Mouse (Mus musculus): Measurements from ENCODE around the gene Tmcc3. TPM values are rescaled to one million over a fixed set of nuclear protein-coding genes. Genes with fewer than 3 reads are reported as not detected.
A peak's percentile ranks its signal among the peaks of the same experiment; 100 is the strongest.

Gene Tmcc3
- polyA plus RNA-seq, 1 experiment from 2014 or later: 8.0 TPM

DNA sequence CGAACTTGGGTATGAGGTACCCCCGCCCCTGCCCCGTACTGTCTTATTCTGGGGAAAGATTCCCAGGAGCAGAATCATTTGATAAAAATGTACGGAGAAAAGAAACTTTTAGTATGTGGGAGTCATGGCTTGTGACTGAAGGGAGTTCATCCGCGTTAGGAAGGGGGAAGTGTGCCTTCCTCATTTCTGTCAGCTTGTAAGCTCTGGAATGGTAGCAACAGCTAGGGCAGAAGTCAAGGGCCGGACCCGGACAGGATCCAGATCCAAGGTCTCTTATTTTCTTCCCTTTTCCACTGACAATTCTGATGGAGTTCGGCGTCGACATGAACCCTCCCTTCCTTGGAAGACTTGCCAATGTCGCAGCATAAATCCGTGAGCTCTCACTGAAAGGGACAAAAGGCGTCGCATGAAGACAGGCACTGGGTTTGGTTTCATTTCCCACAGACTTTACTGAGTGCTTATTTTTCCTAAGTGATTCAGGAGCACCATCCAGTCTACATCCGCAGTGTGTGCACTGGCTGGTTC, 193.6 kb downstream of the Tmcc3 start:
- no peak for ATAC-seq (replicated peaks; ENCODE audit: insufficient number of reproducible peaks, insufficient read depth, low FRiP score, low read depth)
- no peaks in the 10 kb centered on the region for H3K27me3 ChIP-seq
- no peak overlapping the region for H3K27ac ChIP-seq
- H3K9ac ChIP-seq: no peak overlapping the region
- H3K36me3 ChIP-seq: no peaks in the 10 kb centered on the region
- no peak overlapping the region for H3K4me3 ChIP-seq
- H3K4me1 ChIP-seq (replicated peaks): peaks cover 5% of the 10 kb centered on the region; the same call in 1 of the 2 replicates
- 61% methylated on average over 16 of the region's 16 CpGs for WGBS
- H3K4me2 ChIP-seq: no peak overlapping the region; the same call in 1 of the 2 replicates
- H3K9me3 ChIP-seq (replicated peaks): no peaks in the 10 kb centered on the region

DNA sequence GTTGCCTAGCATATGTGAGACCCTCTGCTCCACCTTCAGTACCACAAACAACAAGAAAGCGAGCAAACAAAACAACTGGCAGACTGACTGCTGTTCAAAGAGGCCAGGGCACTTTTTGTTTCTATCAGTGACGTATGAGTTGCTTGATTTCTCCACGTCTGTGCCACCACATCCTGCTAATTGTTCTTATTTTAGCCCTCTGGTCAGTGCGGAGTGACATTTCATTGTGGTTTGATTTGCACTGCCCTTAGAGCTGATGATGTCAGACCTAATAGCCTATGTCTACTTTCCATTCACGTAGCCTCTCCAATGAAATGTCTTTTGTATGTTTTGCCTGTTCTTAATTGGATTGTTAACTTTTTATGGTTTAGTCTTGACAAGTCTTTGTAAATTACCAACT, 197.1 kb downstream of the Tmcc3 start:
- H3K27ac ChIP-seq: no peak overlapping the region
- no peak for ATAC-seq (replicated peaks; ENCODE audit: insufficient number of reproducible peaks, insufficient read depth, low FRiP score, low read depth)
- no peak overlapping the region for H3K4me2 ChIP-seq
- H3K9ac ChIP-seq: no peak overlapping the region
- peaks cover 1% of the 10 kb centered on the region; the same call in 1 of the 2 replicates for H3K4me1 ChIP-seq (replicated peaks)
- H3K4me3 ChIP-seq: no peak overlapping the region
- 48% methylated on average over 5 of the region's 5 CpGs for WGBS
- H3K27me3 ChIP-seq: no peaks in the 10 kb centered on the region; the same call in 1 of the 2 replicates
- H3K9me3 ChIP-seq (replicated peaks): no peaks in the 10 kb centered on the region
- no peaks in the 10 kb centered on the region for H3K36me3 ChIP-seq

DNA sequence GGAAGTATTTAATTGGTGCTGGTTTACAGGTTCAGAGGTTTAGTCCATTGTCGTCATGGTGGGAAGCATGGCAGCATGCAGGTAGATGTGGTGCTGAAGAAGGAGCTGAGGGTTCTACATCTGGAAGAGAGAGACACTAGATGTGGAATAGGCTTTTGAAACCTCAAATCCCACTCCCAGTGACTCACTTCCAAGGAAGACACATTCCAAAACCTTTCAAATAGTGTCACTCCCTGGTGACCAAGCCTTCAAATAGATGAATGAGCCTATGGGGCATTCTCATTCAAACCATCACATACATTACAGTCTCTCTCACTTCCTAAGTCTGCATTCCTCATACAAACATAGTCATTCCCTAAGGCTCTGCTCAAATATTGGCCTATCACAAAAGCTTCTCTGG, 201.0 kb downstream of the Tmcc3 start:
- Histone ChIP-seq H3K27ac (no peak overlapping the region), H3K9me3 (replicated peaks) (no peaks in the 10 kb centered on the region), H3K4me3 (no peak overlapping the region), H3K9ac (no peak overlapping the region), H3K4me1 (replicated peaks) (peaks cover 23% of the 10 kb centered on the region), H3K36me3 (no peaks in the 10 kb centered on the region), H3K4me2 (no peak overlapping the region), H3K27me3 (no peaks in the 10 kb centered on the region; the same call in 1 of the 2 replicates)
- 95% methylated on average over 1 of the region's 1 CpGs for WGBS
- no peak for ATAC-seq (replicated peaks; ENCODE audit: insufficient number of reproducible peaks, insufficient read depth, low FRiP score, low read depth)

DNA sequence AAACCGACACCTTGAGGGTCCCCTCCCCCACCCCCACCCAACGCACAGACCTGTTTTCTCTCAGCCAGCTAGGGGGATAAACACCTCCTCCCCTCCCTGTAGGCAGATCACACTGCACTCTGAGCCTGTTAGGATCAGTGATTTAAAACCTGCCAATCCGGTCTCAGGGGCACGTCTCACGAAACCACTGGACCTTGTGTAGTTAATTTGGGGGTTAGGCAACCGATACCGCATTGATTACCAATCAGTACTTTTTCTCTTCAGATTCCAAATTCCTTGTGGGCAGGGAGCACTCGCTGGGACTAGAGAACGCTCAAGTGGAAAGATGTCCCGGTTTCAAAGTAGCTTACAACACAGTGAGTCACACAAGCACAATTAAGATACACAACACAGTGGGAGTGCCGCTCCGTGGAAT, 202.3 kb downstream of the Tmcc3 start:
- Histone ChIP-seq H3K27ac (no peak overlapping the region; the same call in 1 of the 2 replicates), H3K27me3 (no peaks in the 10 kb centered on the region; the same call in 1 of the 2 replicates), H3K9me3 (replicated peaks) (no peaks in the 10 kb centered on the region), H3K9ac (peak overlapping the region; percentile 80), H3K4me3 (peak overlapping the region; percentile 76), H3K4me1 (replicated peaks) (peaks cover 23% of the 10 kb centered on the region), H3K36me3 (no peaks in the 10 kb centered on the region), H3K4me2 (peak overlapping the region; percentile 80)
- no peak for ATAC-seq (replicated peaks; ENCODE audit: insufficient number of reproducible peaks, insufficient read depth, low FRiP score, low read depth)
- 4% methylated on average over 12 of the region's 12 CpGs for WGBS

DNA sequence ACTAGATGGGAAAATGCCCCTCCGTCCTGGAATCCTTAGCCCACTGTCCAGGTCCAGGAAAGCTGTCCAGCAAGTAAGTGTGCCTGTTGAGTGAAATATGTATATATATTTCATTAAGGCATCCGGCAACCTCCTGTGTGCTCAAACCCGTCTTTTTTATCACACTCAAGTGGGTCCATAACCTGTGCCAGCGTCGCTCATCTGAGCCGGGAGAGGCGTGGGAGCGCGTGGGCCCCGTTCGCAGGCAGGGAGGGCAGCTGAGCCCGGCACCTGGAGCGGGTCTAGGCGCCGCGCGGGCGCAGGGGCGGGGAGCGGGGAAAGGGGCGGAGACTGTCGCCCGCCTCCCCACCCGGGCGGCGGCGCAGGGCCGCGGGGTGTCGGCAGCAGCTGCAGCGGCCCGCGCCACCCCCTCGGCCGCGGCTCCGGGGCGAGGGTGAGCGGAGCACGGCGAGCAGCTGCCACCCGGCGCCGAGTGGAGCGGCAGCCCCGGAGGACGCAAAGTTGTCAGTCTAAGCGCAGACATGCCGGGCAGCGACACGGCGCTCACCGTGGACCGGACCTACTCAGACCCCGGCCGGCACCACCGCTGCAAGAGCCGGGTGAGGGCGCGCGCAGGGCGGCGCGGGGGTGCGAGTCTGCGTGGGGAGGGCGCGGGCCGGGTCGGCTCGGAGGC, 202.9 kb downstream of the Tmcc3 start:
- H3K4me1 ChIP-seq (replicated peaks): peaks cover 23% of the 10 kb centered on the region
- peak overlapping the region; percentile 80 for H3K9ac ChIP-seq
- H3K4me2 ChIP-seq: peak overlapping the region; percentile 80
- H3K27ac ChIP-seq: peak overlapping the region; percentile 69
- WGBS: under 1% methylated on average over 71 of the region's 71 CpGs
- ATAC-seq (replicated peaks; ENCODE audit: insufficient number of reproducible peaks, insufficient read depth, low FRiP score, low read depth): peak; percentile 87
- H3K4me3 ChIP-seq: peak overlapping the region; percentile 76
- no peaks in the 10 kb centered on the region; the same call in 1 of the 2 replicates for H3K27me3 ChIP-seq
- no peaks in the 10 kb centered on the region for H3K36me3 ChIP-seq
- no peaks in the 10 kb centered on the region for H3K9me3 ChIP-seq (replicated peaks)

DNA sequence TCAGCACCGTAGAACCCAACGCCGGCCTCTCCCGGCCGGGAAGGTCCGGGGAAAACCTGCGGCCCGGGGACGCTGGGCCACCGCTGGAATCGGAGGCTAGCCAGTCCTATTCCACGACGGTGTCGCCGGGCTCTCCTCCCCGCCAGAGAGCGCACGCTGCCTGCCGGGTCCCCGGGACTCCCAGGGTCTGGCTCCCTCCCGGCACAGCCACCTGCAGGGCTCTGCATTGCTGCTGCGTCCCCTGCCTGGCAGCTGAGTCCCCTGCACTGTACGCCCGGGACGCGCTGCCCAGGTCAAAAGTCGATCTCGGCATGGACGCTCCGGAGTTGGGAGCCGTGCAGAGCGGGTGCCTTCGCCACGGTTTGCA, 203.4 kb downstream of the Tmcc3 start:
- Histone ChIP-seq H3K36me3 (no peaks in the 10 kb centered on the region), H3K9ac (peak overlapping the region; percentile 80), H3K9me3 (replicated peaks) (no peaks in the 10 kb centered on the region), H3K4me3 (peak overlapping the region; percentile 76), H3K4me1 (replicated peaks) (peaks cover 27% of the 10 kb centered on the region), H3K27ac (peak overlapping the region; percentile 69), H3K27me3 (no peaks in the 10 kb centered on the region; the same call in 1 of the 2 replicates), H3K4me2 (peak overlapping the region; percentile 80)
- 0% methylated on average over 34 of the region's 34 CpGs for WGBS
- peak; percentile 88 for ATAC-seq (replicated peaks; ENCODE audit: insufficient number of reproducible peaks, insufficient read depth, low FRiP score, low read depth)

DNA sequence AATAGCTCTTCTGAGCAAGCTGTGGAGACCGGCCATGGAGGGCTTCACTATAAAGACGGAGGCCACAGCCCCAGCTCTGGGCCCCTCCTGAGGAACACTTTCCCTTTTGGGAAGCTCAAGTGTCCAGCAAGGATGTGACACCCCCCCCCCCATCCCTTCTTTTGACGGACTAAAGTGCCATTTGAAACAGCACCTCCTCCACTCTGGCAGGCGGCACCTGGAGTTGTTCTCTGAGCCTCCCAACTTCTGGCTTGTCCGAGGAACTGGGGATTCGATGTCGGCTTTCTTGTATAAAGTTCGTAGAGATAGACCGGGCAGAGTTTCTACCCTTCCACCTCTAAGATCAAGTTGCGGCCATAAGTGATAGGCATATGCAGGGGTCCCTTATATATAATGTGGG, 203.8 kb downstream of the Tmcc3 start:
- H3K36me3 ChIP-seq: no peaks in the 10 kb centered on the region
- H3K4me1 ChIP-seq (replicated peaks): peaks cover 31% of the 10 kb centered on the region
- peak overlapping the region; percentile 80 for H3K9ac ChIP-seq
- peak overlapping the region; percentile 80 for H3K4me2 ChIP-seq
- no peak for ATAC-seq (replicated peaks; ENCODE audit: insufficient number of reproducible peaks, insufficient read depth, low FRiP score, low read depth)
- peak overlapping the region; percentile 76 for H3K4me3 ChIP-seq
- no peaks in the 10 kb centered on the region for H3K9me3 ChIP-seq (replicated peaks)
- peak overlapping the region; percentile 69 for H3K27ac ChIP-seq
- no peaks in the 10 kb centered on the region; the same call in 1 of the 2 replicates for H3K27me3 ChIP-seq
- 3% methylated on average over 10 of the region's 10 CpGs for WGBS

DNA sequence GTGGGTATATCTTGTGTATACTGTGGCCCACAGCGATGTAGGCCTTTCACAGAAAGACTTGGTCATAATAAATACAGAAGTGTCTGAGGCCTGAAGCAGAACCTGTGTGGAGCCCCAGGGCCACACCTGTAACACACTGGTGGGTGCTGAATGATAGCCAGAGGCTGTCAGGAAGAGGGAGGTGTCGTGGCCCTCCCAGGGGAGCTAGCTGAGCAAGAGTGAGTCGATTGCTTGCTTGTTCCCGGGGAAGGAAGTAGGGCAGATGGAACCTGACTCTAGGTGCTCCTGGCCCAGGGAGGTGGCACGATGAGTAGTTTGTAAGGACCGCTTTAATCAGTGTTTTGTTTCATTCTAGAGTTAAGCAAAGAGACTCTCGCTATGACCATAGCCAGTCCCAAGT, 208.1 kb downstream of the Tmcc3 start:
- Histone ChIP-seq H3K9me3 (replicated peaks) (no peaks in the 10 kb centered on the region), H3K4me1 (replicated peaks) (peaks cover 53% of the 10 kb centered on the region), H3K36me3 (no peaks in the 10 kb centered on the region), H3K27ac (no peak overlapping the region), H3K4me3 (0 out of 2 replicates have a peak overlapping the region, but pooled peaks have one; percentile 18), H3K9ac (no peak overlapping the region), H3K27me3 (no peaks in the 10 kb centered on the region), H3K4me2 (peak overlapping the region; percentile 41)
- 55% methylated on average over 7 of the region's 7 CpGs for WGBS
- no peak for ATAC-seq (replicated peaks; ENCODE audit: insufficient number of reproducible peaks, insufficient read depth, low FRiP score, low read depth)

DNA sequence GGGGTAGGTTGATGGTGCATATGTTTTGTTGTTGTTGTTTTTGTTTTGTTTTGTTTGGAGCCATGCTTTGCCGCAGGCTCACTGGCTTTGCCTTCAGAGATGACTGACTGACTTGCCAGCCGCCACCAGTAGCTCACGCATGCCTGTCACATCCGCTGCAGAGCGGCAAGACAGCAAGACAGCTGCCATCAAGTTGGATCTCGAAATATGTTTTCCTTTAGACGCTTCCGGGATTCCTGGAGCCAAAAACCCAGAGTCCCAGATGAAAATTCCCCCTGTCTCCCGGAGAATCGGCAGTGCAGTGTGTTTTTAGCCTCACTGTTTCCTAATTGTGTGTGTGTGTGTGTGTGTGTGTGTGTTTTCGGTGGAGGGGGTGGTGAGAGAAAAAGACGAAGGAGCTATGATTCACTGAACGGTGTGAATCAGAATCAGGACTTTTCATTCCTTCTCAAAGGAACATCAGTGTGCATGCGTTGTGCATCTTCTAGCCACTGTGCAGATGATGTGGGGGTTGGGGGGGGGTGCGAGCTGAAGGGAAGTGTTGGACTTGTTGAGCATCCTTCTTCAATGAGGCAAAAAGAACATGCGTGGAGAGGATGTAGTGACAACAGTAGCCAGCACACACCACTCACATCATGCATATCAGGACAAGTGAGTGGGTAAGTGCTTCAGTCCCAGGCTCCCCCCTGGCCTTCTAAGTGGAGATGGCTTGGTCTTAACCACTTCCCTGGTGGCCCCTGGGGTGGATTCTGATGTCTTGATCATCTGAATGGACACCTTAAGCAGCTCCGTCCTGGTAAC, 208.8 kb downstream of the Tmcc3 start:
- no peaks in the 10 kb centered on the region for H3K9me3 ChIP-seq (replicated peaks)
- no peak for ATAC-seq (replicated peaks; ENCODE audit: insufficient number of reproducible peaks, insufficient read depth, low FRiP score, low read depth)
- peak overlapping the region; percentile 41 for H3K4me2 ChIP-seq
- H3K27ac ChIP-seq: 0 out of 2 replicates have a peak overlapping the region, but pooled peaks have one; percentile 12
- peak overlapping the region; percentile 18 for H3K4me3 ChIP-seq
- WGBS: 38% methylated on average over 17 of the region's 17 CpGs
- H3K27me3 ChIP-seq: no peaks in the 10 kb centered on the region
- no peaks in the 10 kb centered on the region for H3K36me3 ChIP-seq
- no peak overlapping the region for H3K9ac ChIP-seq
- H3K4me1 ChIP-seq (replicated peaks): peaks cover 59% of the 10 kb centered on the region

DNA sequence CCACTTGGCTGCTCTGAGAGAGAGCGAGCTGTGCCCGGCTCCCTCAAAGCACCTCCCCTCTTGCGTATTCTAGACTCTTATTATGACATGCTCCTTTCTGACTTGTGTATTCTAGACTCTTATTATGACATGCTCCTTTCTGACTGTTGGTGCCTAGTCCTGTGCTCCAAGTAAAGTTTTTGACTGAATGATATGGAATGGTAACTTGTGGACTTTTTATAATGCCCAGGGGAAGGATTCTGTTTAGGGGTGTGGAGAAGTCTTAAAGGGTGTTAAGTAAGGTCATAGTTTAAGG, 209.3 kb downstream of the Tmcc3 start:
- Histone ChIP-seq H3K27me3 (no peaks in the 10 kb centered on the region), H3K4me1 (replicated peaks) (peaks cover 56% of the 10 kb centered on the region), H3K4me3 (peak overlapping the region; percentile 18; the same call in 1 of the 2 replicates), H3K9ac (no peak overlapping the region), H3K27ac (0 out of 2 replicates have a peak overlapping the region, but pooled peaks have one; percentile 12), H3K9me3 (replicated peaks) (no peaks in the 10 kb centered on the region), H3K4me2 (peak overlapping the region; percentile 41), H3K36me3 (no peaks in the 10 kb centered on the region)
- ATAC-seq (replicated peaks; ENCODE audit: insufficient number of reproducible peaks, insufficient read depth, low FRiP score, low read depth): no peak
- WGBS: 31% methylated on average over 3 of the region's 3 CpGs

DNA sequence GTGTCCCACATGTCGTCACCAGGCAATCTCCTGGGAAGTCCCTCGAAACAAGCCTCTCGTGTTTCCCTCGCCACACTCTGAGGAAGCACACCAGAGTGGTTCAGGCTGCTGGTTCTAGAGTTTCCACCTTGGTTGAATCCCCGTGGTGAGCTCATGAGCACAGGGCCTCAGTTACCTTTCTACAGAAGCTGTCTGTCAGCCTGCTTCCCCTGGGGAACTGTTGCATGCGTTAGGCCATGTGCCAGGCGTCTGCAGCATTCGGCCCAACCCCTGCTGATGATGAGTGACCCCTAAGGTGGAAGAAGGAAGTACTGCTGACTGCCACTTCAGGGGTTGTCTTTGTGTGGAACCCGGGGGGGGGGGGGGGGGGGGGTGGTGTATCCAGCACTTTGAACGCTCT, 210.0 kb downstream of the Tmcc3 start:
- Histone ChIP-seq H3K36me3 (no peaks in the 10 kb centered on the region), H3K27me3 (no peaks in the 10 kb centered on the region), H3K9ac (no peak overlapping the region), H3K27ac (peak overlapping the region; percentile 42; the same call in 1 of the 2 replicates), H3K4me3 (no peak overlapping the region), H3K4me2 (no peak overlapping the region), H3K4me1 (replicated peaks) (peaks cover 49% of the 10 kb centered on the region), H3K9me3 (replicated peaks) (no peaks in the 10 kb centered on the region)
- no peak for ATAC-seq (replicated peaks; ENCODE audit: insufficient number of reproducible peaks, insufficient read depth, low FRiP score, low read depth)
- WGBS: 30% methylated on average over 10 of the region's 10 CpGs
